Mouse (Mus musculus) myocyte (in vitro differentiated cells): ENCODE measurements at regions not wholly inside any gene's neighbourhood (a gene's known extent, or its start where the extent isn't known, plus 50 kb on each side); places are given as distances from the start of the nearest gene placed in this dataset.
A peak's percentile ranks its signal among the peaks of the same experiment; 100 is the strongest.

ENCODE experiments used
- H3K27me3 ChIP-seq: one replicate; pipeline ENCODE4 v1.6.1; 2011; ENCODE audit not compliant: control insufficient read depth, insufficient read depth, insufficient read length
- H3K36me3 ChIP-seq: one replicate; pipeline ENCODE4 v1.6.1; 2011; ENCODE audit not compliant: control insufficient read depth, insufficient read depth
- H3K4me2 ChIP-seq: one replicate; pipeline ENCODE4 v1.6.1; 2011; ENCODE audit warnings: low read depth, control low read depth
- H3K4me3 ChIP-seq: one replicate; pipeline ENCODE4 v1.5.1; 2011; ENCODE audit warnings: mild to moderate bottlenecking, control low read depth, moderate library complexity
- H3K79me2 ChIP-seq: one replicate; pipeline ENCODE4 v1.6.1; 2011; ENCODE audit not compliant: control insufficient read depth, insufficient read depth
- H3ac ChIP-seq: one replicate; pipeline ENCODE4 v1.6.1; 2011; ENCODE audit not compliant: control insufficient read depth, insufficient read length
- CEBPB ChIP-seq: IDR thresholded peaks from 2 replicates; pipeline ENCODE4 v1.6.1; 2011; ENCODE audit warnings: mild to moderate bottlenecking, moderate library complexity; ENCODE audit not compliant: poor library complexity, insufficient read depth, severe bottlenecking
- E2F4 ChIP-seq: IDR thresholded peaks from one replicate; pipeline ENCODE4 v1.6.1; 2011; ENCODE audit warnings: mild to moderate bottlenecking, control low read depth, moderate library complexity; ENCODE audit not compliant: insufficient read depth
- MAX ChIP-seq: IDR thresholded peaks from one replicate; pipeline ENCODE4 v1.6.1; 2011; ENCODE audit warnings: low read depth, mild to moderate bottlenecking, control low read depth
- MYOD1 ChIP-seq, 3 experiments: IDR thresholded peaks; one replicate each; pipeline ENCODE4 v1.6.1; 2011; ENCODE audit warnings: control low read depth in 2 of 3, low read depth in 2 of 3, mild to moderate bottlenecking in 2 of 3, moderate library complexity in 1 of 3; ENCODE audit not compliant: insufficient read length in 2 of 3, control insufficient read depth in 1 of 3
- MYOG ChIP-seq, 3 experiments: IDR thresholded peaks; one replicate each; pipeline ENCODE4 v1.6.1; 2011; ENCODE audit warnings: control low read depth in 2 of 3, low read depth in 2 of 3, mild to moderate bottlenecking in 2 of 3; ENCODE audit not compliant: insufficient read length in 2 of 3, control insufficient read depth in 1 of 3, insufficient read depth in 1 of 3
- POLR2A ChIP-seq: IDR thresholded peaks from one replicate; pipeline ENCODE4 v1.6.1; 2011; ENCODE audit warnings: low read depth, mild to moderate bottlenecking, control low read depth, moderate library complexity; ENCODE audit not compliant: insufficient read length
- POLR2AphosphoS2 ChIP-seq: IDR thresholded peaks from one replicate; pipeline ENCODE4 v1.6.1; 2011; ENCODE audit warnings: low read depth, control low read depth; ENCODE audit not compliant: insufficient read length
- REST ChIP-seq: IDR thresholded peaks from one replicate; pipeline ENCODE4 v1.6.1; 2011; ENCODE audit warnings: mild to moderate bottlenecking, control low read depth, moderate library complexity; ENCODE audit not compliant: insufficient read depth, insufficient read length
- SRF ChIP-seq: IDR thresholded peaks from one replicate; pipeline ENCODE4 v1.6.1; 2011; ENCODE audit warnings: low read depth; ENCODE audit not compliant: control insufficient read depth, insufficient read length
- TCF12 ChIP-seq: IDR thresholded peaks from one replicate; pipeline ENCODE4 v1.6.1; 2011; ENCODE audit warnings: mild to moderate bottlenecking, control low read depth; ENCODE audit not compliant: poor library complexity, insufficient read depth, severe bottlenecking
- TCF3 ChIP-seq: IDR thresholded peaks from one replicate; pipeline ENCODE4 v1.6.1; 2011; ENCODE audit warnings: low read depth, control low read depth; ENCODE audit not compliant: insufficient read length
- USF1 ChIP-seq: IDR thresholded peaks from one replicate; pipeline ENCODE4 v1.6.1; 2011; ENCODE audit warnings: low read depth, mild to moderate bottlenecking, control low read depth, moderate library complexity

DNA sequence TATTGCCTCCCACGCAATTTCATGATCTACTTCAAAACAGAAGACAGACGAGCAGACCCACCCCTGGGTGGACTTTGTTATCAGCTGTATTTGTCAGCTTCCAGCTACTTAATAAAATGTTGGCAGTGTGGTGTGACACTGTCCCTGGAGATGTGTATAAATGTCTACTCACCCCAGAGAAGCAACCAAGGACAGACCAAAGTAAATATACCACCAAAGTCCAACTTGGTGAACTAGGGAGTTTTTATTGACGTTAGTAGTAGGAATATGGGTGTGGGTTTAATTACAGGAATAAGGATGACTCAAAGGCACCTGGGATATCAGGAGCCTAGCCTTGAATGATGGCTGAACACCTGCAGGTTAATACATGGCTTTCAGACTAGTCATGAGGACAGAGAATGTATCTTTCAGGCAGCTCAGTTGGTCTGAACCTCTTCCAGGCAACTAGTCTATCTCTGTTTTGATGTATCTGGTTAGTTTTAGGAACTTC lies 86.2 kb upstream of the Shisa3 start:
- Histone ChIP-seq H3ac (no peak overlapping the region), H3K4me3 (no peak overlapping the region), H3K4me2 (no peak overlapping the region), H3K36me3 (no peaks in the 10 kb centered on the region), H3K27me3 (no peaks in the 10 kb centered on the region), H3K79me2 (no peaks in the 10 kb centered on the region)
- TF ChIP-seq USF1 (no peak), MYOD1 (IDR thresholded peaks at IDR 0.05; ENCODE audit: control insufficient read depth in 1 of 3, insufficient read length in 2 of 3, low read depth in 2 of 3) (no peak), TCF12 (no peak), MYOG (IDR thresholded peaks at IDR 0.05; ENCODE audit: control insufficient read depth in 1 of 3, insufficient read depth in 1 of 3, insufficient read length in 2 of 3, low read depth in 2 of 3) (no peak), MAX (no peak), TCF3 (no peak), POLR2AphosphoS2 (no peak)

DNA sequence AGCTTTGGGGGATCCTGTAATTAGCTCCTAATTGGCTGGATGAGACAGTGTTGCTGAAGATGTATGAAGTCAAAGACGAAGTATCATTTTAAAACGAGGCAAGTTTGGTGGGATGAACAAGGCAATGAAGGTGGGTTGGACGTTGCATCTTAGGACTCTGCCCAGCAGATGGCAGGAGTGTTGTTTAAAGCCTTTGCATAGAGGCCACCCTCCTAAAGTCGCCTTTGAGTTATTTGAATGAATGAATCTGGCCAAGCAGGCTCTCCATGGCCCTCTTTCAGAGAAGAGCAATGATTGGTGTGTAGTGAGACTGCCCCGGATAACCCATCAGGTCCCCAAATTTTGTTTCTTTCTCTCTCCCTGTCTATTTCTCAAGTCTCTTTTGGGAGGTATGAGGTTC lies 77.5 kb upstream of the Shisa3 start:
- Histone ChIP-seq H3ac (no peak overlapping the region), H3K79me2 (no peaks in the 10 kb centered on the region), H3K27me3 (no peaks in the 10 kb centered on the region), H3K4me2 (no peak overlapping the region), H3K36me3 (no peaks in the 10 kb centered on the region), H3K4me3 (no peak overlapping the region)
- TF ChIP-seq POLR2A (no peak), CEBPB (no peak), TCF12 (no peak), E2F4 (no peak), USF1 (no peak), MYOD1 (IDR thresholded peaks at IDR 0.05; ENCODE audit: control insufficient read depth in 1 of 3, insufficient read length in 2 of 3, low read depth in 2 of 3) (no peak), MYOG (IDR thresholded peaks at IDR 0.05; ENCODE audit: control insufficient read depth in 1 of 3, insufficient read depth in 1 of 3, insufficient read length in 2 of 3, low read depth in 2 of 3) (no peak), TCF3 (no peak), REST (no peak), SRF (no peak), POLR2AphosphoS2 (no peak), MAX (no peak)

GRCm38 (mm10) chr5:67530957-67531356 lies 76.7 kb upstream of the Shisa3 start:
- H3ac ChIP-seq: no peak overlapping the region
- H3K4me3 ChIP-seq: no peak overlapping the region
- no peaks in the 10 kb centered on the region for H3K27me3 ChIP-seq
- H3K79me2 ChIP-seq: no peaks in the 10 kb centered on the region
- H3K4me2 ChIP-seq: no peak overlapping the region
- TF ChIP-seq MYOG (IDR thresholded peaks at IDR 0.05; ENCODE audit: control insufficient read depth in 1 of 3, insufficient read depth in 1 of 3, insufficient read length in 2 of 3, low read depth in 2 of 3): no peak
- H3K36me3 ChIP-seq: no peaks in the 10 kb centered on the region

DNA sequence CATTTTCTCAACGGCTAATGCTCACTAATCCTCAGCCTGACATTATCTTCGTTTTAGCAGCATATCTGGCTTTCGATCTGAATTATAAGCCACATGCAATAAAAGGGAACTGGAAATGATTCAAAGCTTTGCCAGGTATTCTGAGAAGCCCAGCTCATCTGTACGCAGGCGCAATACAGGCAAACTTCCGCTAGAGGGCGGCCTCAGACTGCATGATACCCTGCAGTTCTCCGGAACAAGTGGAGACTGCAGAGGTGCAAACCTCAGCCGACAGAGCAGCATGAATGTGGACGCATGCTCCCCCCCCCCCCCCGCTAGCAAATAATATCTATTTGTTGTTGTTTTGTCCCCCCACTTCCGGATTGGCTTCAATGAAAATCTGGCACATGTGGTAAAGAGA lies 75.3 kb upstream of the Shisa3 start:
- no peak overlapping the region for H3K4me3 ChIP-seq

GRCm38 (mm10) chr5:67532756-67533255 lies 74.9 kb upstream of the Shisa3 start:
- no peaks in the 10 kb centered on the region for H3K27me3 ChIP-seq
- TF ChIP-seq USF1 (no peak), POLR2A (no peak), MYOD1 (IDR thresholded peaks at IDR 0.05; ENCODE audit: control insufficient read depth in 1 of 3, insufficient read length in 2 of 3, low read depth in 2 of 3) (no peak), MYOG (IDR thresholded peaks at IDR 0.05; ENCODE audit: control insufficient read depth in 1 of 3, insufficient read depth in 1 of 3, insufficient read length in 2 of 3, low read depth in 2 of 3) (no peak), MAX (no peak), POLR2AphosphoS2 (no peak), TCF3 (no peak), CEBPB (no peak), E2F4 (no peak), TCF12 (no peak), SRF (no peak), REST (no peak)
- no peaks in the 10 kb centered on the region for H3K36me3 ChIP-seq
- H3K79me2 ChIP-seq: no peaks in the 10 kb centered on the region
- peak overlapping the region; percentile 45 for H3K4me2 ChIP-seq
- H3K4me3 ChIP-seq: no peak overlapping the region
- H3ac ChIP-seq: no peak overlapping the region

More for the DNA sequence above, 75.3 kb upstream of the Shisa3 start:
- Histone ChIP-seq H3K4me2 (peak overlapping the region; percentile 45), H3K27me3 (no peaks in the 10 kb centered on the region), H3K36me3 (no peaks in the 10 kb centered on the region), H3ac (no peak overlapping the region), H3K79me2 (no peaks in the 10 kb centered on the region)
- TF ChIP-seq POLR2AphosphoS2: no peak
- TF ChIP-seq SRF: no peak
- TF ChIP-seq MAX: no peak
- TF ChIP-seq MYOD1 (IDR thresholded peaks at IDR 0.05; ENCODE audit: control insufficient read depth in 1 of 3, insufficient read length in 2 of 3, low read depth in 2 of 3): no peak
- TF ChIP-seq E2F4: no peak
- TF ChIP-seq TCF3: no peak
- no peak for TF ChIP-seq MYOG (IDR thresholded peaks at IDR 0.05; ENCODE audit: control insufficient read depth in 1 of 3, insufficient read depth in 1 of 3, insufficient read length in 2 of 3, low read depth in 2 of 3)
- no peak for TF ChIP-seq REST
- TF ChIP-seq USF1: no peak
- TF ChIP-seq POLR2A: no peak
- TF ChIP-seq CEBPB: no peak
- no peak for TF ChIP-seq TCF12
